In the genomic region with DNA sequence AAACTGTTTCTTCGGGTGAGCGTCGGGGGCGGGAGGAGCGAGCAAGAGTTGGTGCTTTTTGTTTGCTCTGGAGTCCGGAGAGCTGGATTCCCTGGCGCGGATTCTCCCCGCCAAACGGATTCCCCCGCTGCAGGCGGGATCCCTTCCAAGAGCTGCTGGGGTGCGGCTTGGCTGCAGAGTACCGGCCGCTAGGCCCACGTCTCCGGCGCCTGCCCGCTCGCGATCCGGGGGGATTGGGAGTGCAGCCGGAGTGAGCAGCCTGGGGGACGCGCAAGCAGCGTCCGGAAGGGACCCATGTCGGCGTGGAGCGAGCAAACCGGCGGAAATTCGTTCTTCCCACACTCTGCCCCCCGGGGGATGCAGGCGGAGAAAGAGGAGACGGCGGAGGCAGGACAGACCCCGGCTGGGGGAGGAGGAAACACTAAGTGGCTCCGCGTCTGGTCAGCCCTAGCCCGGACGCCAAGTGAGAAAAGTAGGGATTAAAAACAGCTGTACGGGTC, we compare ENCODE assay signal across 8 mouse cellular contexts. TPM values are rescaled to one million over a fixed set of nuclear protein-coding genes. Genes with fewer than 3 reads are reported as not detected.
A peak's percentile ranks its signal among the peaks of the same experiment; 100 is the strongest.
DNase-seq lines count a peak whose midpoint lies in the region; ATAC-seq and TF ChIP-seq lines count a peak whose summit lies in the region.

Tril (minus strand) TSS at position 345 of the 500 bp plus-strand sequence.

- H3K4me2 ChIP-seq in intestine, postnatal 0 days (replicated peaks; ENCODE audit: low read depth) = peak within 1 kb of the TSS; percentile 77
- peak within 1 kb of the TSS; percentile 79 for H3K4me2 ChIP-seq in midbrain, embryonic 13.5 days (replicated peaks)

- no peak; the same call in 1 of the 2 replicates for TF ChIP-seq CTCF in intestine, postnatal 0 days (IDR thresholded peaks at IDR 0.05; ENCODE audit: low read depth)

- peak within 1 kb of the TSS; percentile 47 for H3K9ac ChIP-seq in intestine, postnatal 0 days (ENCODE audit: low read depth, low read length)
- peak within 1 kb of the TSS; percentile 65 for H3K9ac ChIP-seq in midbrain, embryonic 13.5 days (replicated peaks)

- H3K27me3 ChIP-seq in embryonic facial prominence, embryonic 10.5 days (replicated peaks; ENCODE audit: low read depth, poor library complexity, severe bottlenecking) = peaks cover 75% of the 10 kb centered on the region
- H3K27me3 ChIP-seq in intestine, postnatal 0 days (replicated peaks; ENCODE audit: control insufficient read depth, insufficient read depth, low read length) = peaks cover 46% of the 10 kb centered on the region
- peaks cover 21% of the 10 kb centered on the region for H3K27me3 ChIP-seq in limb, embryonic 10.5 days (ENCODE audit: low read depth, poor library complexity, severe bottlenecking)
- peaks cover 78% of the 10 kb centered on the region for H3K27me3 ChIP-seq in midbrain, embryonic 13.5 days

- ATAC-seq in intestine, postnatal 0 days = no peak
- ATAC-seq in midbrain, embryonic 13.5 days = peak; percentile 57

- H3K9me3 ChIP-seq in embryonic facial prominence, embryonic 10.5 days = no peaks in the 10 kb centered on the region
- H3K9me3 ChIP-seq in intestine, postnatal 0 days (ENCODE audit: control insufficient read depth) = no peaks in the 10 kb centered on the region
- H3K9me3 ChIP-seq in limb, embryonic 10.5 days (replicated peaks) = no peaks in the 10 kb centered on the region
- no peaks in the 10 kb centered on the region for H3K9me3 ChIP-seq in midbrain, embryonic 13.5 days

- peak within 1 kb of the TSS; percentile 97 for H3K27ac ChIP-seq in embryonic facial prominence, embryonic 10.5 days (replicated peaks)
- H3K27ac ChIP-seq in intestine, postnatal 0 days (ENCODE audit: low read depth, low read length) = peak within 1 kb of the TSS; percentile 79
- H3K27ac ChIP-seq in limb, embryonic 10.5 days = peak within 1 kb of the TSS; percentile 99
- H3K27ac ChIP-seq in midbrain, embryonic 13.5 days = peak within 1 kb of the TSS; percentile 37

- peak; percentile 39 for DNase-seq in layer of hippocampus, adult 11-12 months (ENCODE audit: low spot score)
- no peak for DNase-seq in layer of hippocampus, adult 9-10 months (ENCODE audit: low spot score)
- peak; percentile 92 for DNase-seq in embryonic facial prominence, embryonic 10.5 days (ENCODE audit: low spot score)
- DNase-seq in gonadal fat pad, adult 2 months (ENCODE audit: low read depth) = no peak
- peak; percentile 89 for DNase-seq in limb, embryonic 10.5 days (ENCODE audit: low spot score)
- peak; percentile 82 for DNase-seq in testis, postnatal 10 days (ENCODE audit: low spot score)

- peaks cover 19% of the 10 kb centered on the region for H3K36me3 ChIP-seq in embryonic facial prominence, embryonic 10.5 days (replicated peaks)
- H3K36me3 ChIP-seq in intestine, postnatal 0 days (ENCODE audit: control insufficient read depth, insufficient read depth) = no peaks in the 10 kb centered on the region
- peaks cover 28% of the 10 kb centered on the region for H3K36me3 ChIP-seq in limb, embryonic 10.5 days
- no peaks in the 10 kb centered on the region for H3K36me3 ChIP-seq in midbrain, embryonic 13.5 days

- H3K4me1 ChIP-seq in embryonic facial prominence, embryonic 10.5 days = peaks cover 71% of the 10 kb centered on the region
- peaks cover 12% of the 10 kb centered on the region; the same call in 1 of the 2 replicates for H3K4me1 ChIP-seq in intestine, postnatal 0 days (replicated peaks; ENCODE audit: control insufficient read depth, insufficient read depth, low read length)
- peaks cover 57% of the 10 kb centered on the region for H3K4me1 ChIP-seq in limb, embryonic 10.5 days
- peaks cover 42% of the 10 kb centered on the region for H3K4me1 ChIP-seq in midbrain, embryonic 13.5 days (replicated peaks)

- peak within 1 kb of the TSS; percentile 76 for H3K4me3 ChIP-seq in embryonic facial prominence, embryonic 10.5 days
- H3K4me3 ChIP-seq in intestine, postnatal 0 days (ENCODE audit: low read depth, low read length) = peak within 1 kb of the TSS; percentile 57
- peak within 1 kb of the TSS; percentile 76 for H3K4me3 ChIP-seq in limb, embryonic 10.5 days
- H3K4me3 ChIP-seq in midbrain, embryonic 13.5 days (replicated peaks) = peak within 1 kb of the TSS; percentile 49

- under 1% methylated on average over 43 of the region's 43 CpGs for WGBS in embryonic facial prominence, embryonic 10.5 days
- under 1% methylated on average over 43 of the region's 43 CpGs for WGBS in intestine, postnatal 0 days
- under 1% methylated on average over 43 of the region's 43 CpGs for WGBS in limb, embryonic 10.5 days
- WGBS in midbrain, embryonic 13.5 days = under 1% methylated on average over 43 of the region's 43 CpGs

RNA-seq across cellular contexts. Expression of gene Tril, which starts in this region (rescaled TPM):
- polyA plus RNA-seq in embryonic facial prominence, embryonic 10.5 days (2016; fragmentation: Nextera tagmentation; extraction: Ambion mirVana) = 50.1 and 65.8 TPM in 2 replicates
- 11.3 and 12.9 TPM in 2 replicates for polyA plus RNA-seq in gonadal fat pad, adult 2 months (2012; rRNA removed)
- polyA plus RNA-seq in intestine, postnatal 0 days (2015; fragmentation: Nextera tagmentation; extraction: Ambion mirVana) = 5.7 TPM in 2 replicates
- polyA plus RNA-seq in limb, embryonic 10.5 days (2016; fragmentation: Nextera tagmentation; extraction: Ambion mirVana) = 86.9 and 97.3 TPM in 2 replicates
- polyA plus RNA-seq in midbrain, embryonic 13.5 days (2015; fragmentation: Nextera tagmentation; extraction: Ambion mirVana) = 10.2 and 12.3 TPM in 2 replicates

Comparison
In these comparisons a context has a peak if more than half of its experiments do, and no peak if none do; other contexts are left out.
1. DNase-seq: peak in layer of hippocampus, adult 11-12 months (single experiment), embryonic facial prominence, embryonic 10.5 days (single experiment), limb, embryonic 10.5 days (single experiment) and testis, postnatal 10 days (single experiment); none in layer of hippocampus, adult 9-10 months (single experiment) and gonadal fat pad, adult 2 months (single experiment).
2. H3K27ac ChIP-seq: peak in every context shown above with its lines; median percentile 99 in limb, embryonic 10.5 days; 97 in embryonic facial prominence, embryonic 10.5 days; 79 in intestine, postnatal 0 days; 37 in midbrain, embryonic 13.5 days.
3. Peak in every context shown above with its lines, with median percentiles within 50 percentile points of each other: H3K4me3 ChIP-seq.